Mouse (Mus musculus): ENCODE measurements at regions not wholly inside any gene's neighbourhood (a gene's known extent, or its start where the extent isn't known, plus 50 kb on each side); places are given as distances from the start of the nearest gene placed in this dataset.
A peak's percentile ranks its signal among the peaks of the same experiment; 100 is the strongest.

DNA sequence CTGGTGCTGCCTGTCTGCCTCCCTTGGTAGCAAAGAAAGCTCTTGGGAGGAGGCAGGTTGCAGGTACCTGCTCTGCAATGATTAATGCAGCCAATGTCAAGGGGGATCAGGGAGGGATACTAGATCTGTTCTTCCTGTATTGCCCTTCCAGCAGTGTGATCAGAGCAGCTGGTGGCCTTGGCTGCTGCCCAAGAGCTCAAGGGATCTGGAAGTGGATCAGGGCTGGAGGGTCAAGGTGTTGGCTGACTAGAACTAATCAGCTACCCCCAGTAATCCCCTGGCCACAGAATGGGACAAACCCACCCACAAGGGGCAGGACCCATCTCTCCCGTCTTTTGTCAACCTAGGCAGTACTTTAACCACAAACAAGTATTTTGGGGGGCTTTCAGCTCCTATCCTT, 211.8 kb upstream of the Atp6ap2 start:
- Histone ChIP-seq H3K27ac (ENCODE audit: low read length) (no peak overlapping the region), H3K9ac (ENCODE audit: low read depth, low read length) (no peak overlapping the region), H3K4me3 (ENCODE audit: low read length) (no peak overlapping the region), H3K36me3 (ENCODE audit: control insufficient read depth, insufficient read depth, low read length) (no peaks in the 10 kb centered on the region), H3K4me1 (ENCODE audit: control insufficient read depth, insufficient read depth, low read length) (peaks cover 3% of the 10 kb centered on the region; the same call in 1 of the 2 replicates), H3K9me3 (ENCODE audit: control insufficient read depth, low read length) (no peaks in the 10 kb centered on the region), H3K4me2 (ENCODE audit: low read depth, low read length) (no peak overlapping the region), H3K27me3 (replicated peaks; ENCODE audit: control insufficient read depth, insufficient read depth, low read length) (0 out of 2 replicates have a peak, but pooled peaks cover 6% of the 10 kb centered on the region)
- WGBS = 79% methylated on average over 1 of the region's 1 CpGs
- ATAC-seq = no peak

DNA sequence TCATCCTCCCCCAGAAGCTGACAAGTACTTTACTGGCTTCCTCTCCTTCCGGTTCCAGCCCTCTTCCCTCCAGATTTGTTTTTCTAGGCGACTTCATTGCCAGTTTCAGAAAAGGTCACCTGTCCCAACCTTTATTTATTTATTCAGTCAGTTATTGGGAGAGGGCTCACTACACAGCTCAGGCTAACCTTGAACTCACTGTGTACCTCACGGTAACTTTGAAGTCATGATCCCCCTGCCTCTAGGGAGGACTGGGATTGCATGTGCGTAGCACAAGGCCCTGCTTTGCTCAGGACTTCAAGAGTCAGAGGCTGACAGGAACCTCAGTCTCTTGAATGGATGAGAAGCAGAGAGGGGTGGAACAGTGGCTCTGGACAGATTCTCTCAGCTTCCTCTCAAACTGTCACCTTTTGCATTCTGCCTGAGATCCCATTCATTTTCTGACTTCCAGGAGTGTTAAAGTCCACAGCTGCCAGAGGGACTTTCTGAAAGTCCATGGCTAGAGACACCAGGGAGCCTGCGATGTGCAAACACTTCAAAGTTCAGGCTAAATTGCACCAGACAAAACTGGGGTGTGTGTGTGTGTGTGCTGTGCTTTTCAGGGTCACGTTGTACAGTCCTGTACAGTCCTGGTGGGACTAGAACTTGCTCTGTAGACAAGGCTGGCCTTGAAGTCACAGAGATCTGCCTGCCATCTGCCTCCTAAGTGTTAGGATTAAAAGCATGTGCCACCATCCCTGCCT, 211.2 kb upstream of the Atp6ap2 start:
- H3K9ac ChIP-seq (ENCODE audit: low read depth, low read length) = no peak overlapping the region
- H3K4me3 ChIP-seq (ENCODE audit: low read length) = no peak overlapping the region
- no peak overlapping the region for H3K4me2 ChIP-seq (ENCODE audit: low read depth, low read length)
- H3K9me3 ChIP-seq (ENCODE audit: control insufficient read depth, low read length) = no peaks in the 10 kb centered on the region
- H3K4me1 ChIP-seq (ENCODE audit: control insufficient read depth, insufficient read depth, low read length) = peaks cover 3% of the 10 kb centered on the region; the same call in 1 of the 2 replicates
- ATAC-seq = peak; percentile 83
- 57% methylated on average over 6 of the region's 6 CpGs for WGBS
- H3K27me3 ChIP-seq (replicated peaks; ENCODE audit: control insufficient read depth, insufficient read depth, low read length) = 0 out of 2 replicates have a peak, but pooled peaks cover 6% of the 10 kb centered on the region
- no peaks in the 10 kb centered on the region for H3K36me3 ChIP-seq (ENCODE audit: control insufficient read depth, insufficient read depth, low read length)
- H3K27ac ChIP-seq (ENCODE audit: low read length) = no peak overlapping the region

DNA sequence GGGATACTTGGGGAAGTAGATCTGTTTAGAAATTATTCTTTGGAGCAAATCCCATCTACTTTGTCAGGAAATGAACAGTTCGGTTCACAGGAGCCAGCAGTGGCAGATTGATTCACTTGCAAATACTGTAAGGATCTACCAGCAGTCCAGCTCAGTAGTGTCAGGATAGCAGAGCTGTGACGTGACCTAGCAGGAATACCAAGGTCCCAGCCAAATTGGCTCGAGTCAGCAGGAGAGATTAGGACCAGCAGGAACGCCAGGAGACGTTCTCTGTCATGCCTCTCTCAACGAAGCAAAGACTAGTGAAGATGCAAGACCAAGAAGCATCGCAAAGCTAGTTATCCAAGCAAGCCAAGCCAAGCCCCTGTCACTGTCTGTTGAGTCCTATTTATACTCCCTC, 210.2 kb upstream of the Atp6ap2 start:
- no peak for ATAC-seq
- Histone ChIP-seq H3K27ac (ENCODE audit: low read length) (no peak overlapping the region), H3K4me3 (ENCODE audit: low read length) (no peak overlapping the region), H3K4me1 (ENCODE audit: control insufficient read depth, insufficient read depth, low read length) (peaks cover 3% of the 10 kb centered on the region; the same call in 1 of the 2 replicates), H3K27me3 (replicated peaks; ENCODE audit: control insufficient read depth, insufficient read depth, low read length) (0 out of 2 replicates have a peak, but pooled peaks cover 3% of the 10 kb centered on the region), H3K36me3 (ENCODE audit: control insufficient read depth, insufficient read depth, low read length) (no peaks in the 10 kb centered on the region), H3K9me3 (ENCODE audit: control insufficient read depth, low read length) (no peaks in the 10 kb centered on the region), H3K4me2 (ENCODE audit: low read depth, low read length) (no peak overlapping the region), H3K9ac (ENCODE audit: low read depth, low read length) (no peak overlapping the region)
- WGBS = 81% methylated on average over 7 of the region's 7 CpGs

DNA sequence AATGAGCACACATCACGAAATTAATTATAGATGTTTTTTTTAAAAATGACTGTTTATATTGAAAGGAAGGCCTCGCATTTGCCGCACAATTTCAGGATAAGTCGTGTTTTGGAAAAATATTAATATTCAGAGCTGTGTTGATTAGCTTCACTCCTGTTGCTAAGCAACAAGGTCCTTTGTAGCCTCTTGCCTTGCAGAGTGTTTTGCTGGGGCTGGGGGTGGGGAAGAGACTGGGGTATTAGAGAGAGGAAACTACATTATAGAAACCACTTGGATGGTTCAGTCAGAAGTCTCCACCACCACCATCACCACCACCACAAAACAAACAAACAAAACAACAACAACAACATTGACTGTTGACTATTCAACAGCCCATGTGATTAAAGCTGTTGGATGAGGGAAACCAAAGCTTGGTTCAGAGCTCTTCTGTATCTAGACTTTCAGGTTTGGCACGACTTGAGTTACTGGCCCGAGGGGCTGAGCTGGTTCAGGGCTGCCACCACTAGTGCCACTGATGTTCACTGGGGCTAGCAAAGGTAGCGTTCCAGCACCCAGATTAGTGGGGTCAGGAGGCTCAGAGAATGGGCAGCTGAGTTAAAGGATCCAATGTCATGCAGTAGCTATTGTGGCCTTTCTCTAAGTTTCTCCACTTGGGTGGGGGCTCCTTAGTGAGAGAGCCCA, 195.3 kb upstream of the Atp6ap2 start:
- Histone ChIP-seq H3K4me1 (ENCODE audit: control insufficient read depth, insufficient read depth, low read length) (no peaks in the 10 kb centered on the region), H3K27ac (ENCODE audit: low read length) (no peak overlapping the region), H3K4me2 (ENCODE audit: low read depth, low read length) (no peak overlapping the region), H3K9ac (ENCODE audit: low read depth, low read length) (no peak overlapping the region), H3K9me3 (ENCODE audit: control insufficient read depth, low read length) (no peaks in the 10 kb centered on the region), H3K36me3 (ENCODE audit: control insufficient read depth, insufficient read depth, low read length) (no peaks in the 10 kb centered on the region), H3K4me3 (ENCODE audit: low read length) (no peak overlapping the region), H3K27me3 (replicated peaks; ENCODE audit: control insufficient read depth, insufficient read depth, low read length) (no peaks in the 10 kb centered on the region)
- WGBS = 75% methylated on average over 7 of the region's 7 CpGs
- ATAC-seq = no peak

DNA sequence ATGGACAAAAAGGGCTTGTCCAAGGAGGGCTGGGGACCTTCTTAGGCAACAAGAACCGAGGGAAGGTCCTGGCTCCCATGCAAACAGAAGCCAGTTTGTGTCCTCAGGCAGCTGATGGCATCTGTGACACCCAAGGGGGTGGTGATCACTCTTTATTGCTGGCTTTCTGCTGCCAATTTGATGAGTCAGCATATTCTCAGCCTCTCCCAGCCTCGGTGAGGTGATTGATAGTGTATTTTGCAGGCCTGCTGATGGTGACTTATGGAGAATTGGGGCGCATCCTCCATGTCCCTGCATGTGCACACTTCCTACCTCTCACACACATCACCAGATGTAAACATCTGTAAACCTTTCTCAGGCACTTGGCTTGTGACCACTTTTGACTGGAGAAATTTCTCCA, 178.3 kb upstream of the Atp6ap2 start:
- no peak overlapping the region for H3K9ac ChIP-seq (ENCODE audit: low read depth, low read length)
- no peak overlapping the region for H3K27ac ChIP-seq (ENCODE audit: low read length)
- no peak overlapping the region for H3K4me3 ChIP-seq (ENCODE audit: low read length)
- no peaks in the 10 kb centered on the region for H3K4me1 ChIP-seq (ENCODE audit: control insufficient read depth, insufficient read depth, low read length)
- H3K4me2 ChIP-seq (ENCODE audit: low read depth, low read length) = no peak overlapping the region
- no peaks in the 10 kb centered on the region for H3K27me3 ChIP-seq (replicated peaks; ENCODE audit: control insufficient read depth, insufficient read depth, low read length)
- no peaks in the 10 kb centered on the region for H3K36me3 ChIP-seq (ENCODE audit: control insufficient read depth, insufficient read depth, low read length)
- no peak for ATAC-seq
- H3K9me3 ChIP-seq (ENCODE audit: control insufficient read depth, low read length) = no peaks in the 10 kb centered on the region
- WGBS = 39% methylated on average over 3 of the region's 3 CpGs

DNA sequence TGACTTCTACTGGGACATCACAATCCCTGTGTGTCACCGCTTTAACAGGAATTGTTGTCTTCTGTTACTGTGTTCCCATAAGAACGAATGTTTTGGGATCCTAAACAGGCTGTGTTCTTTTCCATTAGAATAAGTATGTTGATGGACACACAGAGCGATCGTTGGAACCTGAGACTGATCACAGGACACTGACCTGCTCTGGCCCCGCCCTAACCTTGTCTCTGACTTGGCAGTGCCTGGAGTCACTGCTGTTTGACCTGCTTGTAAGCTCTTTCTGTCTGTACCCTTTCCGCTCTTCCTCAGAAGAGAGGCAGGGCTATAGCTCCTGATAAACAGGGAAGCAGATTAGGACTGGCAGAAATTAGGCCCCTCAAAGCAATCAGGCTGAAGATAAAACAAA, 162.0 kb upstream of the Atp6ap2 start:
- Histone ChIP-seq H3K27me3 (replicated peaks; ENCODE audit: control insufficient read depth, insufficient read depth, low read length) (0 out of 2 replicates have a peak, but pooled peaks cover 3% of the 10 kb centered on the region), H3K4me3 (ENCODE audit: low read length) (no peak overlapping the region), H3K27ac (ENCODE audit: low read length) (no peak overlapping the region), H3K9me3 (ENCODE audit: control insufficient read depth, low read length) (no peaks in the 10 kb centered on the region), H3K4me1 (ENCODE audit: control insufficient read depth, insufficient read depth, low read length) (no peaks in the 10 kb centered on the region), H3K4me2 (ENCODE audit: low read depth, low read length) (no peak overlapping the region), H3K9ac (ENCODE audit: low read depth, low read length) (no peak overlapping the region), H3K36me3 (ENCODE audit: control insufficient read depth, insufficient read depth, low read length) (no peaks in the 10 kb centered on the region)
- WGBS = 76% methylated on average over 6 of the region's 6 CpGs
- no peak for ATAC-seq

DNA sequence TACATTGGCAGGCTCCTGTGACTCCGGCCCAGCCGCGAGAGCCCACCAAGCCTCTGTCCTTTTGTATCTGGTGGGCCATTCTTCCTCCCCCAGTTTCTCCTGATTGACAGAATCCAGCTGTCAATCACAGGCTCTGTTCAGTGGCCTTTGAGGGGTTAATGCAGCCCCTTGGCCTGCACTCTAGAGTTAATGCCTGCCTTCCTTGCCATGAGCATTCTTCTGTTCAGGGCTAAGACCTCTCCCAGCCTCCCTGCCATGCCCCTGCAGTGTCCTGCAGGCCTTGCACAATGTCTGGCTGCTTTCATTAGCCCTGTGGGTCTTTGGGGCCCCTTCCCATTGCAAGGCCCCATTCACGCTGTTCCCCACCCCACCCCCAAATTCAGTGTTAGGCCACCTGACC, 160.9 kb upstream of the Atp6ap2 start:
- no peak for ATAC-seq
- 76% methylated on average over 4 of the region's 4 CpGs for WGBS

DNA sequence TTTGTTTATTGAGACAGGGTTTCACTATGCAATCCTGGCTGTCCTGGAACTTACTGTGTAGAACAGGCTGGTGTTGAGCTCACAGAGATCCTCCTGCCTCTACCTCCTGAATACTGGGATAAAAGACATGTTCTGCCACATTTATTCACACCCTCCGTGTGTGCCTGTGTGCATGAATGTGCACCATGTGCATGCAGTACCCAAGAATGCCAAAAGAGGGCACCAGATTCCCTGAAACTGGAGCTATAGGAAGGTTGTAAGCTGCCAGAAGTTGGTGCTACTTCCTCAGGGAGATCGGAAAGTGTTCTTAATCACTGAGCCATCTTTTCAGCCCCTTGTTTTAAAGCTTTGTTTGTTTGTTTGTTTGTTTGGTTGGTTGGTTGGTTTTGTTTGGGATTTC, 155.3 kb upstream of the Atp6ap2 start:
- no peak overlapping the region for H3K4me3 ChIP-seq (ENCODE audit: low read length)
- no peaks in the 10 kb centered on the region for H3K4me1 ChIP-seq (ENCODE audit: control insufficient read depth, insufficient read depth, low read length)
- 0 out of 2 replicates have a peak, but pooled peaks cover 2% of the 10 kb centered on the region for H3K27me3 ChIP-seq (replicated peaks; ENCODE audit: control insufficient read depth, insufficient read depth, low read length)
- no peaks in the 10 kb centered on the region for H3K36me3 ChIP-seq (ENCODE audit: control insufficient read depth, insufficient read depth, low read length)
- ATAC-seq = no peak
- no peak overlapping the region for H3K9ac ChIP-seq (ENCODE audit: low read depth, low read length)
- no peak overlapping the region for H3K4me2 ChIP-seq (ENCODE audit: low read depth, low read length)
- 93% methylated on average over 2 of the region's 2 CpGs for WGBS
- no peaks in the 10 kb centered on the region for H3K9me3 ChIP-seq (ENCODE audit: control insufficient read depth, low read length)
- no peak overlapping the region for H3K27ac ChIP-seq (ENCODE audit: low read length)

More for the DNA sequence above, 160.9 kb upstream of the Atp6ap2 start:
- Histone ChIP-seq H3K9me3 (ENCODE audit: control insufficient read depth, low read length) (no peaks in the 10 kb centered on the region), H3K27ac (ENCODE audit: low read length) (no peak overlapping the region), H3K27me3 (replicated peaks; ENCODE audit: control insufficient read depth, insufficient read depth, low read length) (0 out of 2 replicates have a peak, but pooled peaks cover 3% of the 10 kb centered on the region), H3K4me1 (ENCODE audit: control insufficient read depth, insufficient read depth, low read length) (no peaks in the 10 kb centered on the region), H3K9ac (ENCODE audit: low read depth, low read length) (no peak overlapping the region), H3K36me3 (ENCODE audit: control insufficient read depth, insufficient read depth, low read length) (no peaks in the 10 kb centered on the region), H3K4me3 (ENCODE audit: low read length) (no peak overlapping the region), H3K4me2 (ENCODE audit: low read depth, low read length) (no peak overlapping the region)

DNA sequence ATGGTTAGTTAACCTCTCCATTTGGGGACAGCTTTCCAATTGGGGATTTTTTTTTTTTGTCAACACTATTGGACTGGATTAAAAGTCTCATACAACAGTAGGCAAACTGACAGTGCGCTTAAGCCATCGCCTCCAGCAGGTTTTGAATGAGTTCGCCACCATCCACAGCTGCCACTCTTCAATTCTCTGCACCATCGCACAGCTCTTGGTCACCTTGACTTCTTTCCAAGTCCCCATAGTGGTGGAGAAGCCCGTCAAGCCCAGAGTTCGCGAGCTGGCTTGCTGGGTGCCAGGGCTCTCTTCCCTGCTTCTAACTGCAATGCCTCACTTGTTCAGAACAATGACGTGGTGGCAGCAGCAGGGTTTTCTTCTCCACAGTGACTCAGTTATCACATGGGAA, 151.9 kb upstream of the Atp6ap2 start:
- no peaks in the 10 kb centered on the region for H3K9me3 ChIP-seq (ENCODE audit: control insufficient read depth, low read length)
- no peak overlapping the region for H3K4me2 ChIP-seq (ENCODE audit: low read depth, low read length)
- H3K27me3 ChIP-seq (replicated peaks; ENCODE audit: control insufficient read depth, insufficient read depth, low read length) = no peaks in the 10 kb centered on the region
- no peak overlapping the region for H3K27ac ChIP-seq (ENCODE audit: low read length)
- 69% methylated on average over 8 of the region's 8 CpGs for WGBS
- H3K4me3 ChIP-seq (ENCODE audit: low read length) = no peak overlapping the region
- H3K36me3 ChIP-seq (ENCODE audit: control insufficient read depth, insufficient read depth, low read length) = no peaks in the 10 kb centered on the region
- no peaks in the 10 kb centered on the region for H3K4me1 ChIP-seq (ENCODE audit: control insufficient read depth, insufficient read depth, low read length)
- no peak for ATAC-seq
- no peak overlapping the region for H3K9ac ChIP-seq (ENCODE audit: low read depth, low read length)

Measured in intestine, embryonic 16.5 days (tissue).